Mouse (Mus musculus) midbrain, postnatal 0 days (tissue): ENCODE data around the gene Edem2. TPM values are rescaled to one million over a fixed set of nuclear protein-coding genes. Genes with fewer than 3 reads are reported as not detected.

Source experiments
- ATAC-seq: fragments of 200-750 bp; cut with Nextera tagmentation; 2 replicates; pipeline ENCODE4 v1.8.0; 2017; ENCODE audit warnings: moderate number of reproducible peaks, mild to moderate bottlenecking, moderate TSS enrichment, moderate library complexity; ENCODE audit not compliant: low FRiP score
- DNase-seq: peaks from one replicate; pipeline ENCODE4 v3.0.0-alpha.2; 2015; ENCODE audit warnings: low spot score
- H3K27ac ChIP-seq: fragments of 300-500 bp; sonication (generic); 2 replicates; pipeline ENCODE4 v1.5.1; 2014; ENCODE audit warnings: low read depth, mild to moderate bottlenecking, low read length, mixed read lengths
- H3K27me3 ChIP-seq: fragments of 300-500 bp; sonication (generic); 2 replicates; pipeline ENCODE4 v1.6.1; 2014; ENCODE audit warnings: low read length, control low read depth, mixed read lengths; ENCODE audit not compliant: insufficient read depth
- H3K36me3 ChIP-seq: fragments of 300-500 bp; sonication (generic); 2 replicates; pipeline ENCODE4 v1.6.1; 2014; ENCODE audit warnings: low read length, control low read depth, mixed read lengths; ENCODE audit not compliant: insufficient read depth
- H3K4me1 ChIP-seq: fragments of 300-500 bp; sonication (generic); 2 replicates; pipeline ENCODE4 v1.6.1; 2014; ENCODE audit warnings: mild to moderate bottlenecking, control low read depth, antibody characterized with exemption, low read length, mixed read lengths; ENCODE audit not compliant: insufficient read depth
- H3K4me2 ChIP-seq: fragments of 300-500 bp; sonication (generic); 2 replicates; pipeline ENCODE4 v1.6.1; 2014; ENCODE audit warnings: low read depth, mild to moderate bottlenecking, low read length, mixed read lengths; ENCODE audit not compliant: poor library complexity, severe bottlenecking
- H3K4me3 ChIP-seq: fragments of 300-500 bp; sonication (generic); 2 replicates; pipeline ENCODE4 v1.5.1; 2014; ENCODE audit warnings: low read depth, mild to moderate bottlenecking, low read length, moderate library complexity
- H3K9ac ChIP-seq: fragments of 300-500 bp; sonication (generic); replicated peaks from 2 replicates; pipeline ENCODE4 v1.6.1; 2014; ENCODE audit warnings: mild to moderate bottlenecking, low read length, moderate library complexity, mixed read lengths; ENCODE audit not compliant: poor library complexity, severe bottlenecking
- H3K9me3 ChIP-seq: fragments of 300-500 bp; sonication (generic); 2 replicates; pipeline ENCODE4 v1.6.1; 2016; ENCODE audit warnings: low read length, control low read depth
- CTCF ChIP-seq: IDR thresholded peaks from 2 replicates; pipeline ENCODE4 v1.5.1; 2016; ENCODE audit warnings: antibody characterized with exemption, mild to moderate bottlenecking
- WGBS: fragments of 180-500 bp; shearing (Covaris S2); extraction: QIAGEN DNeasy Blood & Tissue Kit; methylation state at CpG from one replicate; pipeline ENCODE4 v1.1.7; 2014; 5-methylcytosine and 5-hydroxymethylcytosine counted together
- polyA plus RNA-seq: library from polyadenylated mRNA; unstranded; fragments of >200 nt; fragmentation: Nextera tagmentation; extraction: Ambion mirVana; gene quantifications from 2 replicates; pipeline ENCODE4 v1.2.1, GENCODE M21; 2015
- total RNA-seq: library from RNA; depleted of rRNA; stranded (reverse); fragments of >200 nt; gene quantifications from 2 replicates; pipeline ENCODE4 v1.2.3, GENCODE M21; 2014

Gene Edem2
- total and polyA plus RNA-seq, 2 experiments from 2014 or later: 33.0 to 41.1 TPM

DNA sequence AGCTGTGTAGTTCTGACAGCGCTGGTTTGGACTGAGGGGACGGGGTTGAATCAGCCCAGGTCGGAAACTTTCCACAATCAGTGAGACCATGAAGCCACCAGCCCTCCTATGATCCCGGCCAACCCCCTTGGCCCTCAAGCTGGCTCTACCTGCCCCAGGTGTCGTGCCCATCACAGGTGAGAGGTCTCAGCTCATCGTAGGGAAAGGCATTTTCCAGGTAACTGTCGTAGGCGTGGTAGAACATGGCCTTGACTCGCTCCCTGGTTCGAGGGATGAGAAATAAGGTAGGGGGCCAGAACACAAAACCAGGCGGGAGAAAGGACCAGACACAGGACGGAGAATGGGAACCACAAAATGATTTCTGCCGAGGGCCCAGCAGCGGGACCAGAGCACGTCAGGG lies 533 bp downstream of the Edem2 start:
- ATAC-seq (peak; percentile 13; the same call in 1 of the 2 replicates), DNase-seq (no peak)
- 6% methylated on average over 15 of the region's 15 CpGs for WGBS
- no peaks in the 10 kb centered on the region for H3K9me3 ChIP-seq
- no peak for TF ChIP-seq CTCF
- peak overlapping the region; percentile 93 for H3K4me3 ChIP-seq
- peak overlapping the region; percentile 91 for H3K9ac ChIP-seq
- H3K27ac ChIP-seq: peak overlapping the region; percentile 62; the same call in 1 of the 2 replicates
- H3K4me1 ChIP-seq: no peaks in the 10 kb centered on the region
- H3K36me3 ChIP-seq: 0 out of 2 replicates have a peak, but pooled peaks cover 3% of the 10 kb centered on the region
- peak overlapping the region; percentile 83 for H3K4me2 ChIP-seq
- no peaks in the 10 kb centered on the region for H3K27me3 ChIP-seq

GRCm38 (mm10) chr2:155727764-155728395 lies 1.4 kb downstream of the Edem2 start:
- DNase-seq (no peak), ATAC-seq (no peak)
- Histone ChIP-seq H3K9me3 (no peaks in the 10 kb centered on the region), H3K36me3 (peaks cover 3% of the 10 kb centered on the region; the same call in 1 of the 2 replicates), H3K27me3 (no peaks in the 10 kb centered on the region), H3K27ac (no peak overlapping the region), H3K9ac (no peak overlapping the region), H3K4me2 (peak overlapping the region; percentile 83; the same call in 1 of the 2 replicates), H3K4me1 (no peaks in the 10 kb centered on the region), H3K4me3 (no peak overlapping the region)
- no peak for TF ChIP-seq CTCF
- WGBS: 78% methylated on average over 7 of the region's 7 CpGs

DNA sequence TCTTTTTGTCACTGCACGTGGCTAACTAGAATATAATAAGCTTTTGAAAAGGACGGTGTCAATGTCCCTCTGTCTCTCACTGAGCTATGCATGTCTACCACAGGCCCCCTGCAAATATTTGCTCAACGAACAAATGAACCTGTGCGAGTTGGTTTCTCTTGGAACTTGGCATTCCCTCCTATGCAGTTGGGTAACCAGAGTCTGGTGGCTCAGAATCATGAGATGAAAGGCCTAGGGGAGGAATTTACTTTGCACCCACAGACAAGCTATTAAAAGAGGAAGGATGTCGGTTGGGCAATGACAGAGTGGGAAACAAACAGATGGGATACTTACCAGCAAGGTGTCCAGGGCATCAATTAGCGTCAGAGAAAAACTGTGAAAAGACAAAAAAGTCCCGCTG lies 3.0 kb downstream of the Edem2 start:
- Histone ChIP-seq H3K4me2 (no peak overlapping the region), H3K9me3 (no peaks in the 10 kb centered on the region), H3K9ac (no peak overlapping the region), H3K36me3 (peaks cover 8% of the 10 kb centered on the region; the same call in 1 of the 2 replicates), H3K27me3 (no peaks in the 10 kb centered on the region), H3K4me1 (no peaks in the 10 kb centered on the region), H3K27ac (no peak overlapping the region), H3K4me3 (no peak overlapping the region)
- no peak for TF ChIP-seq CTCF
- 86% methylated on average over 7 of the region's 7 CpGs for WGBS
- DNase-seq: no peak
- ATAC-seq: no peak

DNA sequence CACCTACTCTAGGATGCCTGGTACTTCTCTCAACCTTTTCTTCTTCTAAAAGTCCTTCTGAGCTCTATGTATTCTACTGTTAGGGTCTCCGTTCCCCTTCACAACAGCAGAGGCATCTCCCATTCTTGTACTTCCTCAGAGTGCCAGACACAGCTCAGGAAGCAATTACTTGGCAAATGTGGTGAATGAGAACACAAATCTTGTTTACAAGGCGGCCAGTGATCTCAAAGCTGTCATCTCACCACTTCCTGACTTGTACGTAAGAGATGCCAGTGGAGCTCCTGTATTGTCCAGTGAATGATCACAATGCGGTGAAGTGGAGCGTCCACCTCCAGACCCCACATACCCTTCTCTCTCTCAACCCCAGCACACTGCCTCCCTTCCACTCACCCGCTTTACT lies 4.7 kb downstream of the Edem2 start:
- H3K27me3 ChIP-seq: no peaks in the 10 kb centered on the region
- ATAC-seq (no peak), DNase-seq (no peak)
- no peaks in the 10 kb centered on the region for H3K9me3 ChIP-seq
- H3K4me2 ChIP-seq: no peak overlapping the region
- no peak overlapping the region for H3K9ac ChIP-seq
- no peak overlapping the region for H3K4me3 ChIP-seq
- no peaks in the 10 kb centered on the region for H3K4me1 ChIP-seq
- WGBS: 87% methylated on average over 6 of the region's 6 CpGs
- H3K36me3 ChIP-seq: peaks cover 16% of the 10 kb centered on the region
- H3K27ac ChIP-seq: no peak overlapping the region
- TF ChIP-seq CTCF: no peak

DNA sequence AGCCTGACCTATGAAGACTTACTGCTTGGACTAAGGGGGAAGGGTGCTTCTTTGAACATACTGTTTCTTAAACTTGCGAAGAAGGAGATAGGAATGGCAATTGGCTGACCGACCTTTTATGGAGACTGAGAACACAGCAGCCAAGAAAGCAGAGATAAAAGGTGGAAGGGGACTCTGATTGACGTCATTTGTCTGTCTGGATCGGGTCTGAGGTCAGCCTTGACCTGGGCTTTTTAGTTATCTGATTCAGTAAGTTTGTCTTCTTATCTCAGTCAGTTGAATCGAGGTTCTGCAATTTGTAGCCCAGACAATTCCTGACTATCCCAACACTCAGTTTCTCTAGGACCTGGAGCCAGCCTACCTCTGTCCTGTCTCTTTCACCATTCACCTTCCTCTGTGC lies 5.2 kb downstream of the Edem2 start:
- Histone ChIP-seq H3K4me1 (no peaks in the 10 kb centered on the region), H3K4me2 (no peak overlapping the region), H3K9me3 (no peaks in the 10 kb centered on the region), H3K4me3 (no peak overlapping the region), H3K27ac (no peak overlapping the region), H3K27me3 (no peaks in the 10 kb centered on the region), H3K36me3 (peaks cover 20% of the 10 kb centered on the region), H3K9ac (no peak overlapping the region)
- DNase-seq (no peak), ATAC-seq (no peak)
- WGBS: 88% methylated on average over 5 of the region's 5 CpGs
- TF ChIP-seq CTCF: no peak

DNA sequence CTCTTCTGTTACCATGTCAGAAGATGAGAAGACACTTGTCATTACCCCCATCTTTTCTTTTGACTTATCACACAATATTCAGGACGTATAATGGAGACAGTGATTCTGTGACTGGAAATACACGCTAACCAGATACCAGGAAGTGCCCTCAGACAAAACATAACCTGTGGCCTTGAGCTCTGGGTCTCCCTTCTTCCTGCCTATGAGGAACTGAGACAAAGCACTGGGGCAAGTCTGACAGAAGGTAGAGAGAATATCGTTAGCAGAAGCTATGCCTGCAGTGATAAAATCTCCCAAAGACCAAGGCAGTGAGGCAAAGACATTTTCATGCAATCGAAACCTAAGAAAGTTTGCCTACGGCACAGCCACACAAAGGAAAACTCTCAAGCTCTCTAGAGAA lies 8.7 kb downstream of the Edem2 start:
- TF ChIP-seq CTCF: no peak

More for the DNA sequence above, 8.7 kb downstream of the Edem2 start:
- no peak overlapping the region for H3K27ac ChIP-seq
- H3K27me3 ChIP-seq: no peaks in the 10 kb centered on the region
- no peak overlapping the region for H3K4me2 ChIP-seq
- H3K4me1 ChIP-seq: no peaks in the 10 kb centered on the region
- ATAC-seq (no peak), DNase-seq (no peak)
- peaks cover 38% of the 10 kb centered on the region for H3K36me3 ChIP-seq
- H3K9me3 ChIP-seq: no peaks in the 10 kb centered on the region
- H3K4me3 ChIP-seq: no peak overlapping the region
- 90% methylated on average over 5 of the region's 5 CpGs for WGBS
- no peak overlapping the region for H3K9ac ChIP-seq
